Mouse (Mus musculus) stomach, postnatal 0 days (tissue): ENCODE results near the gene Olfr806. TPM values are rescaled to one million over a fixed set of nuclear protein-coding genes. Genes with fewer than 3 reads are reported as not detected.

Experiments
- ATAC-seq: fragments of 200-750 bp; cut with Nextera tagmentation; 2 replicates; pipeline ENCODE4 v1.8.0; 2017; ENCODE audit not compliant: low FRiP score, low TSS enrichment
- DNase-seq: peaks from one replicate; pipeline ENCODE4 v3.0.0-alpha.2; 2016; ENCODE audit warnings: low spot score
- H3K27ac ChIP-seq: fragments of 300-500 bp; sonication (generic); replicated peaks from 2 replicates; pipeline ENCODE4 v1.5.1; 2014; ENCODE audit warnings: mild to moderate bottlenecking, control low read depth
- H3K27me3 ChIP-seq: fragments of 300-500 bp; sonication (generic); 2 replicates; pipeline ENCODE4 v1.6.1; 2014; ENCODE audit warnings: low read length; ENCODE audit not compliant: control insufficient read depth, insufficient read depth
- H3K36me3 ChIP-seq: fragments of 300-500 bp; sonication (generic); 2 replicates; pipeline ENCODE4 v1.6.1; 2014; ENCODE audit warnings: low read length, mixed read lengths; ENCODE audit not compliant: control insufficient read depth, insufficient read depth
- H3K4me1 ChIP-seq: fragments of 300-500 bp; sonication (generic); replicated peaks from 2 replicates; pipeline ENCODE4 v1.6.1; 2014; ENCODE audit warnings: antibody characterized with exemption; ENCODE audit not compliant: control insufficient read depth, insufficient read depth
- H3K4me2 ChIP-seq: fragments of 300-500 bp; sonication (generic); replicated peaks from 2 replicates; pipeline ENCODE4 v1.6.1; 2014; ENCODE audit warnings: low read depth, mild to moderate bottlenecking, control low read depth, moderate library complexity
- H3K4me3 ChIP-seq: fragments of 300-500 bp; sonication (generic); 2 replicates; pipeline ENCODE4 v1.5.1; 2014; ENCODE audit warnings: low read depth, low read length, control low read depth
- H3K9ac ChIP-seq: fragments of 300-500 bp; sonication (generic); 2 replicates; pipeline ENCODE4 v1.6.1; 2014; ENCODE audit warnings: mild to moderate bottlenecking, low read length, control low read depth, mixed read lengths
- H3K9me3 ChIP-seq: fragments of 300-500 bp; sonication (generic); 2 replicates; pipeline ENCODE4 v1.6.1; 2016; ENCODE audit warnings: low read length; ENCODE audit not compliant: control insufficient read depth
- CTCF ChIP-seq: IDR thresholded peaks from 2 replicates; pipeline ENCODE4 v1.5.1; 2016; ENCODE audit warnings: antibody characterized with exemption, low read depth, mild to moderate bottlenecking, moderate library complexity
- EP300 ChIP-seq: optimal IDR thresholded peaks from 2 replicates; pipeline ENCODE3; 2016; ENCODE audit warnings: antibody characterized with exemption
- WGBS: fragments of 180-500 bp; shearing (Covaris S2); extraction: QIAGEN DNeasy Blood & Tissue Kit; methylation state at CpG from one replicate; pipeline ENCODE4 v1.1.7; 2014; 5-methylcytosine and 5-hydroxymethylcytosine counted together
- polyA plus RNA-seq: library from polyadenylated mRNA; unstranded; fragments of >200 nt; fragmentation: Nextera tagmentation; extraction: Ambion mirVana; gene quantifications from 2 replicates; pipeline ENCODE4 v1.2.1, GENCODE M21; 2015

The Olfr806 gene
- not detected in 2 replicates for polyA plus RNA-seq

GRCm38 (mm10) chr10:129741821-129742220 lies at the start of gene Olfr806:
TSS of gene Olfr806 (minus strand) at chr10:129741921.
- no peak for TF ChIP-seq EP300
- no peak for TF ChIP-seq CTCF
- no peaks in the 10 kb centered on the region for H3K27me3 ChIP-seq
- H3K4me2 ChIP-seq: no peak within 1 kb of the TSS
- no peak within 1 kb of the TSS for H3K9ac ChIP-seq
- no peaks in the 10 kb centered on the region for H3K9me3 ChIP-seq
- no peaks in the 10 kb centered on the region for H3K4me1 ChIP-seq
- no peaks in the 10 kb centered on the region for H3K36me3 ChIP-seq
- ATAC-seq: no peak
- no peak within 1 kb of the TSS for H3K4me3 ChIP-seq
- DNase-seq: no peak
- H3K27ac ChIP-seq: no peak within 1 kb of the TSS

GRCm38 (mm10) chr10:129778123-129778522 lies 36.4 kb upstream of the Olfr806 start:
- no peaks in the 10 kb centered on the region for H3K36me3 ChIP-seq
- H3K9ac ChIP-seq: no peak overlapping the region
- H3K4me3 ChIP-seq: no peak overlapping the region
- H3K27me3 ChIP-seq: no peaks in the 10 kb centered on the region
- H3K4me2 ChIP-seq: no peak overlapping the region
- no peak for TF ChIP-seq EP300
- TF ChIP-seq CTCF: no peak
- no peaks in the 10 kb centered on the region for H3K9me3 ChIP-seq
- ATAC-seq (no peak), DNase-seq (no peak)
- H3K27ac ChIP-seq: no peak overlapping the region
- no peaks in the 10 kb centered on the region for H3K4me1 ChIP-seq

GRCm38 (mm10) chr10:129774338-129774737 lies 32.6 kb upstream of the Olfr806 start, which contains the start of gene Olfr809:
TSS of gene Olfr809 (plus strand) at chr10:129774638.
- no peak for ATAC-seq
- no peak within 1 kb of the TSS for H3K27ac ChIP-seq
- no peak for DNase-seq
- TF ChIP-seq EP300 (no peak), CTCF (no peak)
- no peaks in the 10 kb centered on the region for H3K36me3 ChIP-seq
- no peak within 1 kb of the TSS for H3K4me2 ChIP-seq
- H3K4me1 ChIP-seq: no peaks in the 10 kb centered on the region
- no peaks in the 10 kb centered on the region for H3K9me3 ChIP-seq
- H3K27me3 ChIP-seq: no peaks in the 10 kb centered on the region
- no peak within 1 kb of the TSS for H3K9ac ChIP-seq
- no peak within 1 kb of the TSS for H3K4me3 ChIP-seq

GRCm38 (mm10) chr10:129765182-129765581 lies 23.5 kb upstream of the Olfr806 start, which contains the start of gene Olfr808:
TSS of gene Olfr808 (plus strand) at chr10:129765482.
- Histone ChIP-seq H3K4me2 (no peak within 1 kb of the TSS), H3K9me3 (no peaks in the 10 kb centered on the region), H3K27me3 (no peaks in the 10 kb centered on the region), H3K4me3 (no peak within 1 kb of the TSS), H3K27ac (no peak within 1 kb of the TSS), H3K9ac (no peak within 1 kb of the TSS), H3K36me3 (no peaks in the 10 kb centered on the region), H3K4me1 (no peaks in the 10 kb centered on the region)
- ATAC-seq (no peak), DNase-seq (no peak)
- 93% methylated on average over 1 of the region's 1 CpGs for WGBS
- TF ChIP-seq EP300: no peak
- TF ChIP-seq CTCF: no peak

GRCm38 (mm10) chr10:129757693-129758092 lies 16.0 kb upstream of the Olfr806 start, which contains the start of gene Olfr807:
TSS of gene Olfr807 (minus strand) at chr10:129757793.
- TF ChIP-seq CTCF (no peak), EP300 (no peak)
- Histone ChIP-seq H3K4me1 (no peaks in the 10 kb centered on the region), H3K27me3 (no peaks in the 10 kb centered on the region), H3K4me2 (no peak within 1 kb of the TSS), H3K36me3 (no peaks in the 10 kb centered on the region), H3K9me3 (no peaks in the 10 kb centered on the region), H3K27ac (no peak within 1 kb of the TSS), H3K9ac (no peak within 1 kb of the TSS), H3K4me3 (no peak within 1 kb of the TSS)
- WGBS: 87% methylated on average over 1 of the region's 1 CpGs
- DNase-seq: no peak
- no peak for ATAC-seq

- no peak within 1 kb of the TSS for H3K27ac ChIP-seq
- TF ChIP-seq CTCF: no peak
- no peak for TF ChIP-seq EP300
- DNase-seq (no peak), ATAC-seq (no peak)
- H3K4me2 ChIP-seq: no peak within 1 kb of the TSS
- H3K4me3 ChIP-seq: no peak within 1 kb of the TSS
- 98% methylated on average over 2 of the region's 2 CpGs for WGBS
- no peak within 1 kb of the TSS for H3K9ac ChIP-seq
- H3K36me3 ChIP-seq: no peaks in the 10 kb centered on the region
- H3K9me3 ChIP-seq: no peaks in the 10 kb centered on the region
- no peaks in the 10 kb centered on the region for H3K4me1 ChIP-seq
- no peaks in the 10 kb centered on the region for H3K27me3 ChIP-seq
Observed at GRCm38 (mm10) chr10:129729275-129729674, 12.4 kb downstream of the Olfr806 start, which contains the start of gene Olfr805. TSS of gene Olfr805 (minus strand) at chr10:129729375.
